ENCODE assay signal across 9 mouse cellular contexts in the genomic region with DNA sequence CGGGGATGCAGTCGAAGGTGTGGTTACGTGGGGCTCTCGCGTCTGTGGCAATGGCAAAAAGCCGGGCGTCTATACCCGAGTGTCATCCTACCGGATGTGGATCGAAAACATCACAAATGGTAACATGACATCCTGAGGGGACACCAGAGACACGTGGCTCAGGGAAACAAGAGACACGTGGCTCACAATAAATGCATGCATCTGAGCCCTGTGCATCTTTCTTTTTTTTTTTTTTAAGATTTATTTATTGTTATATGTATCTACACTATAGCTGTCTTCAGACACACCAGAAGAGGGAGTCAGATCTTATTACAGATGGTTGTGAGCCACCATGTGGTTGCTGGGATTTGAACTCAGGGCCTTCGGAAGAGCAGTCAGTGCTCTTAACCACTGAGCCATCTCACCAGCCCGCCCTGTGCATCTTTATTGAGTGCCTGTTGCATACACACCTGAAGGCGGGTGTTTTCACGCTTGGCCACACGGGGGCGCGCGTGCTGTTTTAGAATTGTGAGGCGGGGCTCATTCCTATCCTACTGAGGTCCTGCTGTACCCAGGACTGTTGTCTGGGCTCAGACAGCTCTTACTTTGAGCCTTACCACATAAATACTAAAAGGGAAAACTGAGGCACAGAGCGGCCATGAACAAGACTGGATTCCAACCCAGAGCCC. TPM values are rescaled to one million over a fixed set of nuclear protein-coding genes. Genes with fewer than 3 reads are reported as not detected.
DNase-seq lines count a peak whose midpoint lies in the region; ATAC-seq and TF ChIP-seq lines count a peak whose summit lies in the region.
"Not testable (repeated sequence)": the region's sequence is repeated elsewhere in the genome, so short reads cannot be mapped to it uniquely, and the experiment has no call there.
"Had no signal": no experiment of that assay in that cellular context is flagged by ENCODE, and none has a peak within 500 bp of the region (broad histone marks: within the 10 kb centered on the region; RNA-seq: fewer than 3 reads in every experiment).

No protein-coding gene starts in this region.

- WGBS in hindbrain, embryonic 16.5 days, result 41% methylated on average over 22 of the region's 22 CpGs

- ATAC-seq in Patski, result peak; percentile 61
- peak; percentile 63 for ATAC-seq in hindbrain, embryonic 16.5 days

- DNase-seq in Patski (ENCODE audit: low read depth, low spot score), result not testable (repeated sequence)
- peak; percentile 94 to 95 for DNase-seq in cerebellum, postnatal 10 days
- peak; percentile 74 for DNase-seq in gastrocnemius, adult 18-20 months (ENCODE audit: low spot score)
- DNase-seq in layer of hippocampus, postnatal 36 days, result peak; percentile 65 to 78
- peak; percentile 83 for DNase-seq in lung, postnatal 25 days (ENCODE audit: low spot score)
- DNase-seq in retina, postnatal 7 days (ENCODE audit: low read depth, low spot score), result peak; percentile 67
- peak; percentile 50 for DNase-seq in urinary bladder, postnatal 10 days (ENCODE audit: low spot score)

- H3K36me3 ChIP-seq in hindbrain, embryonic 16.5 days (ENCODE audit: control insufficient read depth, insufficient read depth, low read length), result peaks cover 18% of the 10 kb centered on the region

- POLR2A ChIA-PET in Patski (lab: Charles Lee), result interaction anchor here (1.0 to 1.3 kb wide), 4 partner anchors 13 to 33 kb away, joined by 4 to 5 read pairs (median 4); no protein-coding TSS in a partner anchor

- H3K4me3 ChIP-seq in hindbrain, embryonic 16.5 days (ENCODE audit: low read length), result not testable (repeated sequence)

- H3K9me3 ChIP-seq in hindbrain, embryonic 16.5 days (ENCODE audit: control insufficient read depth, low read length), result not testable (repeated sequence)

- in situ Hi-C loops in Patski (cut with MboI; ENCODE audit: low pct_unique_long_range_greater_than_20kb), result not testable (repeated sequence)

- not testable (repeated sequence) for H3K9ac ChIP-seq in hindbrain, embryonic 16.5 days (ENCODE audit: low read depth, low read length)

- not testable (repeated sequence) for H3K4me1 ChIP-seq in hindbrain, embryonic 16.5 days (ENCODE audit: control insufficient read depth, insufficient read depth, low read depth, low read length)

- TF ChIP-seq CTCF in Patski (IDR thresholded peaks at IDR 0.05), result not testable (repeated sequence)

- H3K27me3 ChIP-seq in Patski; hindbrain, embryonic 16.5 days (replicated peaks; ENCODE audit: control insufficient read depth, insufficient read depth, low read length): not testable (repeated sequence)

- H3K4me2 ChIP-seq in hindbrain, embryonic 16.5 days (ENCODE audit: low read length), result not testable (repeated sequence)

- CTCF ChIA-PET in Patski (lab: Charles Lee), result interaction anchor here (1.0 to 2.5 kb wide), 5 partner anchors 9 to 65 kb away, joined by 3 to 11 read pairs (median 8); no protein-coding TSS in a partner anchor

- H3K27ac ChIP-seq in hindbrain, embryonic 16.5 days (ENCODE audit: low read depth, low read length), result not testable (repeated sequence)

RNA-seq across cellular contexts. Expression of gene Cfd, which starts 1.9 kb away (rescaled TPM):
- not detected for polyA plus RNA-seq in Patski (2021)
- total RNA-seq in gastrocnemius, adult 18-20 months (2021), result 100 to 1,000 TPM in 1 of 2 experiments, 10 to 100 TPM in 1; 46.0 to 111 TPM
- not detected in 2 replicates for polyA plus RNA-seq in hindbrain, embryonic 16.5 days (2015; fragmentation: Nextera tagmentation; extraction: Ambion mirVana)
- total RNA-seq in layer of hippocampus, postnatal 36 days (2021), result not detected

RNA-seq across cellular contexts. Expression of gene Elane, which starts 6.5 kb away (rescaled TPM):
- not detected for polyA plus RNA-seq in Patski (2021)
- total RNA-seq in gastrocnemius, adult 18-20 months (2021), result not detected
- polyA plus RNA-seq in hindbrain, embryonic 16.5 days (2015; fragmentation: Nextera tagmentation; extraction: Ambion mirVana), result 0.26 and 0.32 TPM in 2 replicates
- not detected for total RNA-seq in layer of hippocampus, postnatal 36 days (2021)

RNA-seq across cellular contexts. Expression of gene Med16, which starts 16.1 kb away (rescaled TPM):
- 27.1 TPM for polyA plus RNA-seq in Patski (2021)
- 10 to 100 TPM; 31.2 to 32.8 TPM for total RNA-seq in gastrocnemius, adult 18-20 months (2021)
- 48.2 and 53.8 TPM in 2 replicates for polyA plus RNA-seq in hindbrain, embryonic 16.5 days (2015; fragmentation: Nextera tagmentation; extraction: Ambion mirVana)
- 10 to 100 TPM; 53.0 to 54.1 TPM for total RNA-seq in layer of hippocampus, postnatal 36 days (2021)

RNA-seq across cellular contexts. Expression of gene Gm26602, which starts 18.1 kb away (rescaled TPM):
- not detected for polyA plus RNA-seq in Patski (2021)
- not detected for total RNA-seq in gastrocnemius, adult 18-20 months (2021)
- 1.4 and 18.3 TPM in 2 replicates for polyA plus RNA-seq in hindbrain, embryonic 16.5 days (2015; fragmentation: Nextera tagmentation; extraction: Ambion mirVana)
- not detected for total RNA-seq in layer of hippocampus, postnatal 36 days (2021)
- polyA plus RNA-seq: gonadal fat pad, adult 2 months had no signal

RNA-seq across cellular contexts. Expression of gene Plppr3, which starts 18.2 kb away (rescaled TPM):
- polyA plus RNA-seq in Patski (2021), result 34.6 TPM
- total RNA-seq in gastrocnemius, adult 18-20 months (2021), result under 1 TPM; 0.11 to 0.17 TPM
- polyA plus RNA-seq in hindbrain, embryonic 16.5 days (2015; fragmentation: Nextera tagmentation; extraction: Ambion mirVana), result 387 and 426 TPM in 2 replicates
- 10 to 100 TPM; 28.4 to 28.7 TPM for total RNA-seq in layer of hippocampus, postnatal 36 days (2021)

Comparison
In these comparisons a context has a peak if more than half of its experiments do, and no peak if none do; other contexts are left out.
1. RNA of gene Cfd, which starts 1.9 kb away (total RNA-seq): 46.0 to 111 TPM in gastrocnemius, adult 18-20 months; not detected in layer of hippocampus, postnatal 36 days; every median in the first group is over 10 times any median in the second.